Mouse (Mus musculus) liver, adult 2 months (tissue): Measurements from ENCODE around the gene Wdr70. TPM values are rescaled to one million over a fixed set of nuclear protein-coding genes. Genes with fewer than 3 reads are reported as not detected.

Source experiments
- DNase-seq: peaks from one replicate; pipeline ENCODE4 v3.0.0-alpha.2; 2011; ENCODE audit warnings: low read depth, low spot score; ENCODE audit errors: extremely low read depth
- H3K27ac ChIP-seq: fragments of 200-500 bp; replicated peaks from 2 replicates; pipeline ENCODE4 v1.5.1; 2012; ENCODE audit warnings: low read depth, mild to moderate bottlenecking, control low read depth, inconsistent platforms, low read length; ENCODE audit not compliant: insufficient read depth
- H3K27me3 ChIP-seq: fragments of 200-500 bp; 2 replicates; pipeline ENCODE4 v1.6.1; 2012; ENCODE audit warnings: mild to moderate bottlenecking, moderate library complexity, low read length, inconsistent platforms; ENCODE audit not compliant: control insufficient read depth, insufficient read depth
- H3K36me3 ChIP-seq: fragments of 200-500 bp; 2 replicates; pipeline ENCODE4 v1.6.1; 2012; ENCODE audit warnings: low read length, inconsistent platforms; ENCODE audit not compliant: control insufficient read depth, insufficient read depth
- H3K4me1 ChIP-seq: fragments of 200-500 bp; 2 replicates; pipeline ENCODE4 v1.6.1; 2011; ENCODE audit warnings: low read length; ENCODE audit not compliant: control insufficient read depth, insufficient read depth
- H3K4me3 ChIP-seq: fragments of 200-500 bp; 2 replicates; pipeline ENCODE4 v1.5.1; 2011; ENCODE audit warnings: low read depth, mild to moderate bottlenecking, control low read depth, low read length, moderate library complexity; ENCODE audit not compliant: insufficient read depth
- H3K79me2 ChIP-seq: fragments of 200-500 bp; 2 replicates; pipeline ENCODE4 v1.6.1; 2012; ENCODE audit warnings: inconsistent platforms, mild to moderate bottlenecking, low read length, moderate library complexity; ENCODE audit not compliant: control insufficient read depth, insufficient read depth
- H3K9ac ChIP-seq: fragments of 200-500 bp; 2 replicates; pipeline ENCODE4 v1.6.1; 2012; ENCODE audit warnings: low read depth, mild to moderate bottlenecking, control low read depth, inconsistent platforms, low read length
- CTCF ChIP-seq: fragments of 200-500 bp; IDR thresholded peaks from 2 replicates; pipeline ENCODE4 v1.5.1; 2011; ENCODE audit warnings: low read depth, low read length, control low read depth
- POLR2A ChIP-seq: fragments of 200-500 bp; IDR thresholded peaks from 2 replicates; pipeline ENCODE4 v1.6.1; 2011; ENCODE audit warnings: low read length, control low read depth; ENCODE audit not compliant: insufficient read depth; ENCODE audit errors: extremely low read depth
- WGBS: fragments of 180-500 bp; shearing (Covaris S2); methylation state at CpG from one replicate; pipeline ENCODE4 v1.1.7; 2018; 5-methylcytosine and 5-hydroxymethylcytosine counted together
- polyA plus RNA-seq: library from polyadenylated mRNA; depleted of rRNA; stranded (reverse); fragments of >200 nt; gene quantifications from 2 replicates; pipeline ENCODE4 v1.2.3, GENCODE M21; 2012
- total RNA-seq: library from RNA; depleted of rRNA; stranded (reverse); fragments of >200 nt; gene quantifications from 2 replicates; pipeline ENCODE4 v1.2.3, GENCODE M21; 2014

Wdr70 gene
- total and polyA plus RNA-seq, 2 experiments: 5.5 to 9.1 TPM

- TF ChIP-seq POLR2A (no peak), CTCF (no peak)
- no peaks in the 10 kb centered on the region for H3K36me3 ChIP-seq
- no peaks in the 10 kb centered on the region for H3K79me2 ChIP-seq
- DNase-seq: no peak
- H3K9ac ChIP-seq: no peak overlapping the region
- H3K4me3 ChIP-seq: no peak overlapping the region
- H3K27me3 ChIP-seq: no peaks in the 10 kb centered on the region
- 68% methylated on average over 1 of the region's 1 CpGs for WGBS
- no peak overlapping the region for H3K27ac ChIP-seq
- H3K4me1 ChIP-seq: no peaks in the 10 kb centered on the region
Measured at GRCm38 (mm10) chr15:7956899-7957298, 142.1 kb downstream of the Wdr70 start.

GRCm38 (mm10) chr15:7950561-7950960 lies 148.4 kb downstream of the Wdr70 start:
- DNase-seq: no peak
- H3K36me3 ChIP-seq: no peaks in the 10 kb centered on the region
- H3K27ac ChIP-seq: no peak overlapping the region
- no peak overlapping the region for H3K4me3 ChIP-seq
- no peaks in the 10 kb centered on the region for H3K27me3 ChIP-seq
- WGBS: 91% methylated on average over 7 of the region's 7 CpGs
- H3K4me1 ChIP-seq: no peaks in the 10 kb centered on the region
- no peak for TF ChIP-seq POLR2A
- TF ChIP-seq CTCF: no peak
- no peaks in the 10 kb centered on the region for H3K79me2 ChIP-seq
- H3K9ac ChIP-seq: no peak overlapping the region

- Histone ChIP-seq H3K36me3 (no peaks in the 10 kb centered on the region), H3K79me2 (no peaks in the 10 kb centered on the region), H3K27me3 (no peaks in the 10 kb centered on the region), H3K27ac (no peak overlapping the region), H3K4me3 (no peak overlapping the region), H3K9ac (no peak overlapping the region), H3K4me1 (no peaks in the 10 kb centered on the region)
- TF ChIP-seq POLR2A: no peak
- DNase-seq: no peak
- whole genome bisulfite sequencing: 69% methylated on average over 3 of the region's 3 CpGs
Measured at GRCm38 (mm10) chr15:7941690-7942089, 157.3 kb downstream of the Wdr70 start.

GRCm38 (mm10) chr15:7935571-7936165 lies 163.3 kb downstream of the Wdr70 start:
- no peaks in the 10 kb centered on the region for H3K79me2 ChIP-seq
- no peaks in the 10 kb centered on the region for H3K27me3 ChIP-seq
- 88% methylated on average over 7 of the region's 7 CpGs for WGBS
- H3K4me1 ChIP-seq: no peaks in the 10 kb centered on the region
- H3K27ac ChIP-seq: no peak overlapping the region
- no peak for DNase-seq
- H3K4me3 ChIP-seq: no peak overlapping the region
- H3K9ac ChIP-seq: no peak overlapping the region
- TF ChIP-seq CTCF: no peak
- no peaks in the 10 kb centered on the region for H3K36me3 ChIP-seq

- Histone ChIP-seq H3K27me3 (no peaks in the 10 kb centered on the region), H3K79me2 (no peaks in the 10 kb centered on the region), H3K27ac (no peak overlapping the region), H3K4me3 (no peak overlapping the region), H3K36me3 (no peaks in the 10 kb centered on the region), H3K9ac (no peak overlapping the region), H3K4me1 (no peaks in the 10 kb centered on the region)
- DNase-seq: no peak
- 53% methylated on average over 4 of the region's 4 CpGs for WGBS
- no peak for TF ChIP-seq CTCF
- no peak for TF ChIP-seq POLR2A
Measured at GRCm38 (mm10) chr15:7934580-7934979, 164.4 kb downstream of the Wdr70 start.

- H3K27ac ChIP-seq: no peak overlapping the region
- H3K4me1 ChIP-seq: no peaks in the 10 kb centered on the region
- H3K9ac ChIP-seq: no peak overlapping the region
- DNase-seq: no peak
- 45% methylated on average over 16 of the region's 16 CpGs for WGBS
- no peaks in the 10 kb centered on the region for H3K27me3 ChIP-seq
- no peak overlapping the region for H3K4me3 ChIP-seq
- H3K79me2 ChIP-seq: no peaks in the 10 kb centered on the region
- H3K36me3 ChIP-seq: no peaks in the 10 kb centered on the region
- TF ChIP-seq POLR2A: no peak
Measured at GRCm38 (mm10) chr15:7934105-7934504, 164.9 kb downstream of the Wdr70 start.
